Mouse (Mus musculus) small intestine, adult 2 months (tissue): ENCODE measurements at regions not wholly inside any gene's neighbourhood (a gene's known extent, or its start where the extent isn't known, plus 50 kb on each side); places are given as distances from the start of the nearest gene placed in this dataset.

Experiments used
- CTCF ChIP-seq: fragments of 200-500 bp; IDR thresholded peaks from 2 replicates; pipeline ENCODE4 v1.5.1; 2012; ENCODE audit warnings: low read depth, mild to moderate bottlenecking, control low read depth, inconsistent platforms, low read length, moderate library complexity, mixed read lengths; ENCODE audit not compliant: insufficient replicate concordance, insufficient read length; ENCODE audit errors: extremely low read depth
- POLR2A ChIP-seq: fragments of 200-500 bp; IDR thresholded peaks from 2 replicates; pipeline ENCODE4 v1.6.1; 2012; ENCODE audit warnings: low read depth, mild to moderate bottlenecking, control low read depth, inconsistent platforms, low read length, moderate library complexity

GRCm38 (mm10) chr16:13034136-13034535 lies 75.3 kb upstream of the Ercc4 start:
- TF ChIP-seq CTCF (no peak), POLR2A (no peak)
